Mouse (Mus musculus) granulocyte monocyte progenitor cell, adult 5-6 weeks (primary cell): ENCODE data around the gene Tmem160. TPM values are rescaled to one million over a fixed set of nuclear protein-coding genes. Genes with fewer than 3 reads are reported as not detected.

Source experiments
- ATAC-seq: replicated peaks from 2 replicates; pipeline ENCODE4 v1.8.0; 2016; ENCODE audit warnings: mild to moderate bottlenecking, moderate TSS enrichment, inconsistent platforms; ENCODE audit not compliant: poor library complexity, severe bottlenecking
- total RNA-seq, 2 experiments: library from RNA; stranded (forward) in 1 of 2; stranded (reverse) in 1 of 2; fragments of 200-712, 200-1000 nt in 1 of 2; fragments of >200 nt in 1 of 2; fragmentation: Nextera tagmentation in 1 of 2; gene quantifications; 2 replicates each; pipeline ENCODE4 v1.2.3; 2014 to 2017

Gene Tmem160
- total RNA-seq, 2 experiments from 2014 or later, result 26.2 to 27.5 TPM

GRCm38 (mm10) chr7:16476600-16476989 lies 24.0 kb downstream of the Tmem160 start:
- peak; percentile 43 for ATAC-seq

- ATAC-seq, result no peak
Observed at GRCm38 (mm10) chr7:16477628-16478027, 25.0 kb downstream of the Tmem160 start, which contains the start of gene Npas1. Npas1 (minus strand) TSS chr7:16477728.

GRCm38 (mm10) chr7:16488816-16489215 lies 36.2 kb downstream of the Tmem160 start:
- no peak for ATAC-seq

- ATAC-seq, result no peak
Observed at GRCm38 (mm10) chr7:16489948-16490347, 37.4 kb downstream of the Tmem160 start.

- ATAC-seq, result peak; percentile 83
Observed at GRCm38 (mm10) chr7:16491759-16492158, 39.2 kb downstream of the Tmem160 start.

GRCm38 (mm10) chr7:16492211-16492610 lies 39.6 kb downstream of the Tmem160 start:
- ATAC-seq, result no peak

GRCm38 (mm10) chr7:16493361-16493760 lies 40.8 kb downstream of the Tmem160 start:
- peak; percentile 44; the same call in 1 of the 2 replicates for ATAC-seq

GRCm38 (mm10) chr7:16496260-16496659 lies 43.7 kb downstream of the Tmem160 start:
- ATAC-seq, result no peak

GRCm38 (mm10) chr7:16499671-16500104 lies 47.1 kb downstream of the Tmem160 start:
- no peak for ATAC-seq

- no peak for ATAC-seq
Observed at GRCm38 (mm10) chr7:16501571-16501970, 49.0 kb downstream of the Tmem160 start.

- peak; percentile 56 for ATAC-seq
Observed at GRCm38 (mm10) chr7:16504573-16505225, 52.1 kb downstream of the Tmem160 start.

Other genes starting within 250 kb of the Tmem160 start
- gene Dhx34, start 230.7 kb upstream of the Tmem160 start, total RNA-seq (2014; fragmentation: Nextera tagmentation), result 5.5 and 8.7 TPM in 2 replicates
- 4.4 and 9.4 TPM in 2 replicates for gene Dhx34, start 230.7 kb upstream of the Tmem160 start, total RNA-seq (2017)
- 0.15 TPM in 1 of 2 replicates, not detected in the other for gene C5ar2, start 208.6 kb upstream of the Tmem160 start, total RNA-seq (2014; fragmentation: Nextera tagmentation)
- gene C5ar2, start 208.6 kb upstream of the Tmem160 start, total RNA-seq (2017), result 0.13 and 0.93 TPM in 2 replicates
- 0.21 TPM in 1 of 2 replicates, not detected in the other for gene C5ar1, start 193.2 kb upstream of the Tmem160 start, total RNA-seq (2014; fragmentation: Nextera tagmentation)
- 0.67 and 1.1 TPM in 2 replicates for gene C5ar1, start 193.2 kb upstream of the Tmem160 start, total RNA-seq (2017)
- 13.6 and 14.6 TPM in 2 replicates for gene Inafm1, start 179.2 kb upstream of the Tmem160 start, total RNA-seq (2014; fragmentation: Nextera tagmentation)
- gene Inafm1, start 179.2 kb upstream of the Tmem160 start, total RNA-seq (2017), result 3.2 and 3.3 TPM in 2 replicates
- gene Ccdc9, start 166.0 kb upstream of the Tmem160 start, total RNA-seq (2014; fragmentation: Nextera tagmentation), result 31.7 and 50.9 TPM in 2 replicates
- gene Ccdc9, start 166.0 kb upstream of the Tmem160 start, total RNA-seq (2017), result 54.0 and 62.0 TPM in 2 replicates
- 0.53 and 1.1 TPM in 2 replicates for gene Bbc3, start 144.4 kb upstream of the Tmem160 start, total RNA-seq (2014; fragmentation: Nextera tagmentation)
- 1.3 and 2.2 TPM in 2 replicates for gene Bbc3, start 144.4 kb upstream of the Tmem160 start, total RNA-seq (2017)
- gene Sae1, start 65.0 kb upstream of the Tmem160 start, total RNA-seq (2014; fragmentation: Nextera tagmentation), result 131 and 137 TPM in 2 replicates
- 409 and 421 TPM in 2 replicates for gene Sae1, start 65.0 kb upstream of the Tmem160 start, total RNA-seq (2017)
- gene Zc3h4, start 51.9 kb upstream of the Tmem160 start, total RNA-seq (2014; fragmentation: Nextera tagmentation), result 42.3 and 57.9 TPM in 2 replicates
- 20.9 and 40.7 TPM in 2 replicates for gene Zc3h4, start 51.9 kb upstream of the Tmem160 start, total RNA-seq (2017)
- not detected in 2 replicates for gene Npas1, start 24.9 kb downstream of the Tmem160 start, total RNA-seq (2014; fragmentation: Nextera tagmentation)
- not detected in 2 replicates for gene Npas1, start 24.9 kb downstream of the Tmem160 start, total RNA-seq (2017)
- 7.6 and 10.9 TPM in 2 replicates for gene Arhgap35, start 162.2 kb downstream of the Tmem160 start, total RNA-seq (2014; fragmentation: Nextera tagmentation)
- gene Arhgap35, start 162.2 kb downstream of the Tmem160 start, total RNA-seq (2017), result 6.6 and 7.6 TPM in 2 replicates
- not detected in 2 replicates for gene Ceacam15, start 222.9 kb downstream of the Tmem160 start, total RNA-seq (2014; fragmentation: Nextera tagmentation)
- not detected in 2 replicates for gene Ceacam15, start 222.9 kb downstream of the Tmem160 start, total RNA-seq (2017)